Mouse (Mus musculus): ENCODE data around the gene Olfr1314. TPM values are rescaled to one million over a fixed set of nuclear protein-coding genes. Genes with fewer than 3 reads are reported as not detected.

Gene Olfr1314
- not detected for polyA plus RNA-seq (2017; shearing (Covaris generic))

DNA sequence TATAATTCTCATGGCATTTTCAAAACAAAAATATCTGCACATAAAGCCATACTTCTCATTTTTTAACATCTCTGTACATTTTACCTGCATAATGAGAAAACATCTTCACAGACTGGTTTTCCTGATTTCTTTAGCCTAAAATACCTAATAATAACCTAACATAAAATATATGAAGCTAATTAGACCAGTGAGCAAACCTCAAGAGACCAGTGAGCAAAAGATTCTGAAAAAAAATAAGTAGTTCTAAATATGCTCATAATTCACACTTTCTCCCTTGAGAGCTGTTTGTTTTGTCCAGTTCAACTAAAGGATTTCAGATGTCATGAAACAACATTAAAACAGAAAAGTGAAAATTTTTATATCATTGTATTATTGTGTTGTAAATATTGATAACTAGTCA, at the start of gene Olfr1314:
TSS of gene Olfr1314 (minus strand) at position 101 of the 400 bp plus-strand sequence.

DNA sequence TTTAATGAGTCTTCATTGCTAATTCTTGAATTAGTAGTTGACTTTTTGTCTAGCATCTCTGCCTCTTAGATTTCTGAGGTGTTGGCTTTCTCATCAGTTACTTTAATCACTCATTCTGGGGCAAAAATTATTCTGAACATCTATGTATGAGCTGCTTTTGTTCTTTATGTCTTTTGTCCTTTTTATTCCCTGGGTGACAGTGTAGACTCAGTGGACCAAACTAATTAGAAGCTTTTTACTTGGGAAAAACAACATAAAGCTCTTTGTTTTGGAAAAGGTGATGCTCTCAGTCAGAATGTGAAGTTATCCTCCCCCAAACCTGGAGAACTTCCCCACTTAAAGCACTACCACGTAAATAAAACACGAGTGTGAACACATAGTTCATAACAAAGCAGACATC, 43.4 kb upstream of the Olfr1314 start, which contains the start of gene Olfr1317:
TSS of gene Olfr1317 (plus strand) at position 301 of the 400 bp plus-strand sequence.

DNA sequence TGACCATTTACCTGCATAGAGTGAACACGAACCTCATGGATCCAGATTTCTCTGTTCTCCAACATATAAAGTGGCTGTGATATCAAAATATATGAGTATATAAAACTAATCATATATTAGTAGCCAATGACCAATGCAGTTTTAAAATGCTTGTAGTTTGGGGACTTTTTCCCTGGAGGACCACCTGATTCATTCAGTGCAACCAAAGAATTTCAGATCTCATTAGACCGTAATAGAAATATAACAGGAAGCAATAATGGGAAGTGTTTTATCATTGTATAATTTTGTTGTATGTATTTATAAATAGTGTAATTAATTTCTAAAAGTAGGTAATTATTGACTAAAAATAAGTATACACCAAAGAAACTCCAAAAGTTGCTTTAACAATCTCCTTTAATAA, 38.3 kb upstream of the Olfr1314 start, which contains the start of gene Olfr1316:
TSS of gene Olfr1316 (minus strand) at position 101 of the 400 bp plus-strand sequence.

DNA sequence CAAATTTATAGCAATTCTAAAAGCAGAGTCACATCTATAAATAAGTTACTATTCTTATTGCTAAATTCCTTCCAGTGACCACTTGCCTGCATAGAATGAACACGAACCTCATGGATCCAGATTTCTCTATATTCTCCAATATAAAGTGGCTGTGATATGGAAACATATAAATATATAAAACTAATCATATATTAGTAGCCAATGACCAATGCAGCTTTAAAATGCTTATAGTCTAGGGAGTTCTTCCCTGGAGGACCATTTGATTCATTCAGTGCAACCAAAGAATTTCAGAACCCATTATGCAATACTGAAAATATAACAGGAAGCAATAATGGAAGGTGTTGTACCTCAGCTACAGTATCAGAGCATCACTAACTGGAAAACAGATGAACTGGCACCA, 18.8 kb upstream of the Olfr1314 start, which contains the start of gene Olfr1315-ps1:
TSS of gene Olfr1315-ps1 (minus strand) at position 101 of the 400 bp plus-strand sequence.

DNA sequence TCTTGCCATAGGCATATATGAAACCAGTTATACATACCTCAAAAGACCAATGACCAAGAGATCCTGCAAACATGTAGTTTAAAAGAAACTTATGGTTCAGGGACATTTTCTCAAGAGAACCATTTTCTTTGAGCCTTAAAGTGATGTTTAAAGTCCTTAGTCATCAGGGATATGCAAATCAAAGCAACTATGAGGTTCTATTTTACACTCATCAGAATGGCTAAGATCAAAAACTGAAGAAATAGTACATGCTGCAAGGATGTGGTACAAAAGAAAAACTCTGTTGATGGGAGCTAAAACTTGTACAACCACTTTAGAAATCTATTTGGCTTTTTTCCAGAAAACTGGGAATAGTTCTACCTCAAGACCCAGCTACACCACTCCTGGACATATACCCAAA, 18.8 kb downstream of the Olfr1314 start, which contains the start of gene Olfr1313:
TSS of gene Olfr1313 (minus strand) at position 101 of the 400 bp plus-strand sequence.

DNA sequence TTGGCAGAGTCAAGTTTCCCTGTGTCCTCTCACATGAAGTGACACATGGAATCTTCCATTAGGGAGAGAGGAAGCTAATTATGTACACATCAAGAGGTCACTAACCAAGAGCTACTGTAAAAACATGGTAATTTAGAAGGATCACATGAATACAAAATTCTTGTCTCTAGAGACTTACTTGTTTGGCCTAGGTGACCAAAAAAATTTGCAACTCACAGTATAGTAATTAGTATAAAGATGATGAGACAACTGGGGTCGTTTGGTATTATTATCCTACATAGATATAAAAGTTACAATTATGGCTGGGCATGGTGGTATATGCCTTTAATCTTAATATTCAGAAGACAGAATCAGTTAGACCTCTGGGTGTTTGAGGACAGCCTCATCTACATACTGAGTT, 46.4 kb downstream of the Olfr1314 start, which contains the start of gene Olfr1312:
TSS of gene Olfr1312 (minus strand) at position 101 of the 400 bp plus-strand sequence.

Other genes with a start within 250 kb of the Olfr1314 start
- not detected for gene Olfr1305, start 219.6 kb downstream of the Olfr1314 start, polyA plus RNA-seq (2017; shearing (Covaris generic))
- gene Olfr1306, start 180.5 kb downstream of the Olfr1314 start, polyA plus RNA-seq (2017; shearing (Covaris generic)): not detected
- 0.09 TPM for gene Olfr1307, start 147.3 kb downstream of the Olfr1314 start, polyA plus RNA-seq (2017; shearing (Covaris generic))
- not detected for gene Olfr1308, start 131.8 kb downstream of the Olfr1314 start, polyA plus RNA-seq (2017; shearing (Covaris generic))
- not detected for gene Olfr1309, start 106.5 kb downstream of the Olfr1314 start, polyA plus RNA-seq (2017; shearing (Covaris generic))
- gene Olfr1310, start 84.1 kb downstream of the Olfr1314 start, polyA plus RNA-seq (2017; shearing (Covaris generic)): not detected
- gene Olfr1311, start 72.4 kb downstream of the Olfr1314 start, polyA plus RNA-seq (2017; shearing (Covaris generic)): not detected
- gene Olfr1312, start 46.5 kb downstream of the Olfr1314 start, polyA plus RNA-seq (2017; shearing (Covaris generic)): 0.23 TPM
- not detected for gene Olfr1313, start 18.9 kb downstream of the Olfr1314 start, polyA plus RNA-seq (2017; shearing (Covaris generic))
- not detected for gene Olfr1315-ps1, start 18.7 kb upstream of the Olfr1314 start, polyA plus RNA-seq (2017; shearing (Covaris generic))
- gene Olfr1316, start 38.2 kb upstream of the Olfr1314 start, polyA plus RNA-seq (2017; shearing (Covaris generic)): not detected
- not detected for gene Olfr1317, start 43.5 kb upstream of the Olfr1314 start, polyA plus RNA-seq (2017; shearing (Covaris generic))
- gene Olfr1318, start 57.4 kb upstream of the Olfr1314 start, polyA plus RNA-seq (2017; shearing (Covaris generic)): not detected
- 112 TPM for gene Lpcat4, start 142.7 kb upstream of the Olfr1314 start, polyA plus RNA-seq (2017; shearing (Covaris generic))
- 0.50 TPM for gene Nutm1, start 162.5 kb upstream of the Olfr1314 start, polyA plus RNA-seq (2017; shearing (Covaris generic))
- gene Nop10, start 165.1 kb upstream of the Olfr1314 start, polyA plus RNA-seq (2017; shearing (Covaris generic)): 129 TPM
- gene Slc12a6, start 169.0 kb upstream of the Olfr1314 start, polyA plus RNA-seq (2017; shearing (Covaris generic)): 37.6 TPM
- gene Gm21985, start 169.5 kb upstream of the Olfr1314 start, polyA plus RNA-seq (2017; shearing (Covaris generic)): not detected

Data from effector memory CD4-positive, alpha-beta T cell, adult 7 months (primary cell).